Mouse (Mus musculus) brain, adult 2 months (tissue): ENCODE data around the gene Tulp3.
A peak's percentile ranks its signal among the peaks of the same experiment; 100 is the strongest.
"Not testable (repeated sequence)": the region's sequence is repeated elsewhere in the genome, so short reads cannot be mapped to it uniquely, and the experiment has no call there.

Experiments used
- DNase-seq: peaks from one replicate; pipeline ENCODE4 v3.0.0; 2011; ENCODE audit warnings: low read depth, low spot score

Gene Tulp3

DNA sequence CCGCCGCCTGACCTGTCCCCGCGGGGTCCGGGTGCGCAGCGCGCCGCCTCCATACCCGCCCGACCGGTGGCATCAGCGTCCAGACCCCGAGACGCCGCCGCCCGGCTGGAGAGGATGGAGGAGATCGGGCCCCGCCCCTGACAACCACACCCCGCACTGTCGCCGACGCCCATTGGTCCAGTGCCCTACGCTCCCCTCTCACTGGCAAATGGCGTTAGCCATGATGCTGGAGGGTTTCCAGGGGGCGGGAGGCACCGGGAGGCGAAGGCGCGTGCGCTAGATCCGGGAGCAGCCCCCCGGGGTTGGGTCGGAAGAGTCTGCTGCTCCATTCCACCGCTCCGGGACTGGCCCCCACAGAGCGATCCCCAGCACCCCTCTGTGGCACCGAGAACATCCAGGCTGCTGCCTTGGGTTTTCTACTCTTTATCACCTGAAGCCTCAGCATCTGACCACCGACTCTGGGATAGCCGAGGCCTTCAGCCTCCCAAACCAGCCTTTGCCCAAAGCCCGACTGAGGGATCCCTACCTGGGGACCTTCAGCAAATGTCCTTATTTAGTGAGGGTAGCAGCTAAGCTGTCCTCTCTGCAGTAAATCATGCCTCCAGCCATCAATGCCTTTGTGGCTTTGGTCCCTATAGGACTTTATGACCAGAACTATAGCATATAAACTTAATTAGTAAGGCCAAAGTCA, at the start of gene Tulp3:
Gene Tulp3, minus strand, starts transcription at position 126 of the 691 bp plus-strand sequence.
- peak; percentile 99 for DNase-seq

DNA sequence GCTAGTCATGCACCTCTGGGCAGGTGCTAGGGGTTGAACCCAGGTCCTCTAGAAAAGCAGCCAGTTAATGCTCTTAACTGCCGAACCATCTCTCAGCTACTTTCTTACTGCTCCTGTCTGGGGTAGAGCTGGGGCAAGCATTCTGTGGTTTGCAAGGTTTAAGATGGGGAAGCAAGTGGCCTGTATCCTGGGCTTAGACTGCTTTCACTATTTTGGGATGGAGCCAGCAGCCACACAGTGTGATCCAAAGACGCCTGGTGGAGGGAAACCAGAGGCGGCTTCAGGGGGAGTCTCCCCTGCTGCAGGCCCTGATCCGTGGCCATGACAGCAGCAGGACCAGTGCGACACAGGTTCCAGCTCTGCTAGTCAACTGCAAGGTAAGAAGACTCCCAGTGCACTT, 49.1 kb upstream of the Tulp3 start:
- DNase-seq: no peak

- DNase-seq: peak; percentile 81
Observed at GRCm38 (mm10) chr6:128399421-128400185, 44.0 kb upstream of the Tulp3 start.

- no peak for DNase-seq
Observed at GRCm38 (mm10) chr6:128398996-128399395, 43.3 kb upstream of the Tulp3 start, which contains the start of gene Nrip2. Gene Nrip2 (plus strand): TSS chr6:128399296.

GRCm38 (mm10) chr6:128397574-128398261, 42.1 kb upstream of the Tulp3 start:
- peak; percentile 42 for DNase-seq

DNA sequence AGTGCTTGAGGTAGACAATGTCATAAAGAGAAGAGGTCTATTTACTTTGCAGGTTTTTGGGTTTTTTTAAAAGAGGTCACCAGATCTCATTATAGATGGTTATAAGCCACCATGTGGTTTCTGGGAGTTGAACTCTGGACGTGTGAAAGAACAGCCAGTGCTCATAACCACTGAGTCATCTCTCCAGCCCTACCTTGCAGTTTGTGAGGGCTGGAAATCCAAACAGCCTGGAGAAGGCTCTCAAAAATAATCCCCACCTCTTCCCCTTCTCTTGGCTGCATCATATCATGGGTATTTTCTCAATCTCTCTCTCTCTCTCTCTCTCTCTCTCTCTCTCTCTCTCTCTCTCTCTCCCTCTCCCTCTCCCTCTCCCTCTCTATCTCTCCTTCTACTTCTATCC, 35.0 kb upstream of the Tulp3 start:
- DNase-seq: no peak

GRCm38 (mm10) chr6:128389185-128389584, 33.5 kb upstream of the Tulp3 start:
- no peak for DNase-seq

GRCm38 (mm10) chr6:128385026-128385425, 29.4 kb upstream of the Tulp3 start:
- no peak for DNase-seq

- no peak for DNase-seq
Observed at GRCm38 (mm10) chr6:128383752-128384151, 28.1 kb upstream of the Tulp3 start.

- DNase-seq: no peak
Observed at GRCm38 (mm10) chr6:128381254-128381653, 25.6 kb upstream of the Tulp3 start.

DNA sequence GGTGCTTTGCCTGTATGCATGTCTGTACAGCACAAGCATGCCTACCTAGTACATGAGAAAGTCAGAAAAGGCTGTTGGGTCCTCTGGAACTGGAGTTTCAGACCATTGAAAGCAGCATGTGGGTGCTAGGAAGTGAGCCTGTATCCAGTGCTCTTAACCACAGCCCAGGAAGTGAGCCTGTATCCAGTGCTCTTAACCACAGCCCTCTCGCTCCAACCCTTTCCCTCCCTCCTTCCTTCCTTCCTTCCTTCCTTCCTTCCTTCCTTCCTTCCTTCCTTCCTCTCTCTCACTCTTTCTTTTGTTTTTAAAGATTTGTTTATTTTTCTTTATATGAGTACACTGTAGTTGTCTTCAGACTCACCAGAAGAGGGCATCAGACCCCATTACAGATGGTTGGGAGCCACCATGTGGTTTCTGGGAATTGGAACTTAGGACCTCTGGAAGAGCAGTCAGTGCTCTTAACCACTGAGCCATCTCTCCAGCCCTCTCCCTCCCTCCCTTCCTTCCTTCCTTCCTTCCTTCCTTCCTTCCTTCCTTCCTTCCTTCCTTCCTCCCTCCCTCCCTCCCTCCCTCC, 25.0 kb upstream of the Tulp3 start:
- DNase-seq: not testable (repeated sequence)

DNA sequence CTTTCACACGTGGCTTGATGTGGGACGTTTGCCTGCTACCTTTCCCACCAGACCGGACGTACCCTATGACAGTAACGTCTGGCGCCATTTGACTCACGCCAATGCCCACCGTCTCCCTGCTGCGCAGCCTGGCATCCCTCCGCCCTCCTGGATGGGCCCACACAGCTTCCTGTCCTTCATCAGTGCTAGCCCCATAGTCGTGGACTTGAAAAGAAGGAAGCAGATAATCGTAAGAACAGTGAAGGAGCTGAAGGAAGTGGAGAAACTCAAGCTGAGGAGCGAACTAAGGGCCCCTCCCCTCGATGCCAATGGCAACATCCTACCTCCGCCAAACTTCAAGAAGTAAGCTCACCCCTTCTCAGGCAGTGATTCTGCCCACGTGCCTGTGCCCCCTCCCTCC, 24.0 kb upstream of the Tulp3 start:
- DNase-seq: no peak

- no peak for DNase-seq
Observed at GRCm38 (mm10) chr6:128376371-128377085, 20.9 kb upstream of the Tulp3 start.

DNA sequence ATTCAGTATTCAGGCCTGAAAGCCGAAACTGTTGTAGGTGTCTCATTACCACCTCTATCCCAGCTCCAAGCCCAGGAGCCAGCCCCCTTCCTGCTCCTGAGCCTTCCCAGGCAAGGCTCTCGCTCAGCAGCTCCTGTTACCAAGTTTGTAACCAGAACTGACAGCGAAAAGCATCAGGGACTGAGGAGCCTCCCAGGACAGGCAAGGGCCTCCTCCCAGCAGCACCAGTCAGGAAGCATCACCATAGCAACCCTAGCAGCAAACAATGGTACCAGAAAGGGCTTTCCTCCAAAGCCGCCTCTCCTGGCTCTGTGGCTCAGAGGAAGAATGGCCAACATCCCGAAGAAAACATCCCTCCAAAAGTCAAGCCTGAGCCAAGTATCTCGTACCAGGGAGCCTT, 19.5 kb upstream of the Tulp3 start, which contains the start of the genes Tex52 and Gm44596:
Gene Tex52, plus strand, starts transcription at position 265 of the 400 bp plus-strand sequence.
Gene Gm44596, plus strand, starts transcription at position 312 of the 400 bp plus-strand sequence.
- peak; percentile 86 for DNase-seq

DNA sequence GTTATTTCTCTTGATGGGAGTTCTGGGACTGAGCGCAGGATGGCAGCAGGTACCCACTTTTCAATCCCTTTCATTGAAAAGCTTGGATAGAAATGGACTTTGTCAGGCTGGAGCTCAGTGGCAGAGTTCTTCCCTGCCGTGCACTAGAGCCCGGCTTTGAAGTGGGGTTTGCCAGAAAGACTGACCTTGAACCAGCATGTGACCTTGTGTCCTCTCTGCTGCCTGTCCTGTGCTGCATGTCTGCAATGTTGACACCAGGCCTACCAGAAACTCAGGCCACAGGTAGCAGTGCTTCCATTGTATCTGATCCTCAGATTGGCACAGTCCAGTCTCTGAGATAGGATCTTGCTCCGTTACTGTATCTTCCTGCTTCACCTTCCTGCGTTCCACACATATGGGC, 14.4 kb upstream of the Tulp3 start:
- no peak for DNase-seq

DNA sequence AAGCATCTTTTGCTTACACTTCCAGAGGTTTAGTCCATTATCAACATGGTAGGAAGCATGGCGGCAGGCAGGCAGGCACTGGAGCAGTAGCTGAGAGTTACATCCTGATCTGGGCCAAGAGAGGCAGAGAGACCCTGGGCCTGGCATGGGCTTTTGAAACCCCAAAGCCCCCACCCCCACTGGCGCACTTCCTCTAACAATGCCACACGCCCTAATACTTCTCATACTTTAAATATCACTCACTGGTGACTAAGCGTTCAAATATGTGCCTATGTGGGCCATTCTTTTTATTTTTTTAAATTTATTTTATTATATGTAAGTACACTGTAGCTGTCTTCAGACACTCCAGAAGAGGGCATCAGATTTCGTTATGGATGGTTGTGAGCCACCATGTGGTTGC, 10.8 kb upstream of the Tulp3 start:
- no peak for DNase-seq

DNA sequence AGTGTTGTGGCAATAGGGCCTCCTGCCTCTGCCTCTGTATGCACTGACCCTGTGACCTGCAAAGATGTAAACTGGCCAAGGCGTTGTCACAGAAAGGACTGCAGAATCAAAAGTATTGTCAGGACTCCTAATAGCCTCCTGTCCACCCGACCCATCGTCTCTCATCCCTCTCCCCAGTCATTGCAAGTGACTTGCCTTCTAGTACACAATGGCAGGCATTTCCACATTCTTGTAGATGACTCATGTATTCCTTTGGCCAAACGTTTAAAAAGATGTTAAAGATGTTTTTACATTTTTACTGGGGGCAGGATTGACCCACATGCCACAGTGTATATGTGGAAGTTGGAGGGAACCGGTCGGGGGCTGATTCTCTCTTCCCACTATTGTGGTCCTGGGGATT, 9.1 kb upstream of the Tulp3 start:
- DNase-seq: no peak

DNA sequence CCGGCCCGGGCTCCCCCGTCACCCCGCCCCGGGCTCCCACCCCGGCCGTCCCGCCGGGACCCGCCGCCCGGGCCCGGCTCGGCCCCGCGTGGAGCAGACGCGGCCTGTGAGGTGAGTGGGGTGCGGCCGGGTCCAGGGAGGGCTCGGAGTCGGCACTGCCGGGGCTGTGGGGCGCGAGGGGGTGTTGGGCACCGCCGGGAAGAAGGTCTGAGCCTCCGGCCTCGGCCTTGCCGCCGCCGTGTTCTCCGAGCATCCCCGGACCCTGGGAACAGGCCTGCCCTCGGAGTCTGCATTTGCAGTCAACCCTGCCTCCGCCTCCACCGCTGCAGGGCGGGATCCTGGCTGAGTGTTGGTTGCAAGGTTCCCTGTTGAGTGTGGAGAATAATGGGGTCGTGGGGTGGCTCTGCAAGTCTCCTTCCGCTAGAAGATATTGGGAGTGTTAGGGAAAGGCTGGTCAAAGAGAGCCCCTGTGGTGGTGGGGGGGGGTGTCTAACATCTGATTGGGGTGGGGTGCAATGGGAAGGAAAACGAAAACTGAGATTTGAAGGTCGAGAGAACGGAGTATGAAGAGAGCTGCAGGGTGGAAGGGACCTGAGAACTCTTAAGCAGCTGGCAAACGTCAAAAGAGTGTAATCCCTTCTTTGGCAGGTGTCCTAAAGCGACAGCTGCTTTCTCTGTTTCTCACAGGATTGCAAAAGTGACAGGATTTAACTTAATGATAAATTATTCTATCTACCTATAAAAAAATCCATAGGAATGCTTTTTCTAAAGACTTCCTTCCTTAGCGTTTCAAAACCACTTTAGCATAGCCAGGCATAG, 7.6 kb upstream of the Tulp3 start:
- DNase-seq: peak; percentile 20

GRCm38 (mm10) chr6:128362381-128363006, 6.8 kb upstream of the Tulp3 start, which contains the start of the genes Rhno1 and Foxm1:
Gene Rhno1 (minus strand): TSS chr6:128362911.
Gene Foxm1 (plus strand): TSS chr6:128362967.
- DNase-seq: peak; percentile 82

GRCm38 (mm10) chr6:128361901-128362300, 6.2 kb upstream of the Tulp3 start:
- no peak for DNase-seq
